ENCODE assay signal across 34 mouse cellular contexts in genomic region chr6:129581896-129582295, GRCm38 (mm10). TPM values are rescaled to one million over a fixed set of nuclear protein-coding genes. Genes with fewer than 3 reads are reported as not detected.
DNase-seq lines count a peak whose midpoint lies in the region; ATAC-seq and TF ChIP-seq lines count a peak whose summit lies in the region.
"Had no signal": no experiment of that assay in that cellular context is flagged by ENCODE, and none has a peak within 500 bp of the region (broad histone marks: within the 10 kb centered on the region; RNA-seq: fewer than 3 reads in every experiment).

No protein-coding gene starts in this region.

- H3K79me2 ChIP-seq in MEL (ENCODE audit: control insufficient read depth, insufficient read depth, low read length, poor library complexity): no peaks in the 10 kb centered on the region

- no peak for TF ChIP-seq RAD21 in MEL (IDR thresholded peaks at IDR 0.05; ENCODE audit: low read depth, low read length)

- no peak for TF ChIP-seq POLR2A in MEL (IDR thresholded peaks at IDR 0.05; ENCODE audit: control insufficient read depth in 1 of 2, insufficient read depth in 1 of 2, low read depth in 1 of 2, low read length in 2 of 2, poor library complexity in 1 of 2)

- H3K4me2 ChIP-seq in heart, embryonic 12.5 days: no peak overlapping the region
- H3K4me2 ChIP-seq: embryonic facial prominence, embryonic 13.5 days; forebrain, embryonic 12.5 days; forebrain, embryonic 15.5 days; heart, embryonic 13.5 days; hindbrain, embryonic 12.5 days; hindbrain, embryonic 15.5 days had no signal

- no peaks in the 10 kb centered on the region for H3K36me3 ChIP-seq in MEL (ENCODE audit: control insufficient read depth in 1 of 2, insufficient read depth in 2 of 2, low read length in 2 of 2)
- H3K36me3 ChIP-seq in heart, embryonic 12.5 days: no peaks in the 10 kb centered on the region
- H3K36me3 ChIP-seq: embryonic facial prominence, embryonic 10.5 days; embryonic facial prominence, embryonic 13.5 days; forebrain, embryonic 12.5 days; forebrain, embryonic 15.5 days; heart, embryonic 13.5 days; hindbrain, embryonic 12.5 days; hindbrain, embryonic 15.5 days had no signal

- no peak overlapping the region for H3K27ac ChIP-seq in MEL (ENCODE audit: control insufficient read depth, low read depth, low read length)
- no peak overlapping the region for H3K27ac ChIP-seq in heart, embryonic 12.5 days (ENCODE audit: poor library complexity, severe bottlenecking)
- H3K27ac ChIP-seq: embryonic facial prominence, embryonic 10.5 days; embryonic facial prominence, embryonic 13.5 days; forebrain, embryonic 12.5 days; forebrain, embryonic 15.5 days; heart, embryonic 13.5 days; hindbrain, embryonic 12.5 days; hindbrain, embryonic 15.5 days had no signal

- peak; percentile 79 for ATAC-seq in common myeloid progenitor, adult 5-6 weeks (replicated peaks; ENCODE audit: low read depth, poor library complexity, severe bottlenecking)
- peak; percentile 67 for ATAC-seq in megakaryocyte progenitor cell, adult 5-6 weeks (replicated peaks; ENCODE audit: poor library complexity)
- no peak for ATAC-seq in activated CD4-positive, CD25-positive, alpha-beta regulatory T cell, adult 4 months
- ATAC-seq in heart, embryonic 12.5 days (ENCODE audit: insufficient number of reproducible peaks, low FRiP score): no peak
- ATAC-seq: forebrain, embryonic 15.5 days; intestine, postnatal 0 days had no signal

- no peak for TF ChIP-seq CTCF in MEL (IDR thresholded peaks at IDR 0.05 in 2 of 3, conservative IDR thresholded peaks at IDR 0.05 in 1 of 3; ENCODE audit: control insufficient read depth in 1 of 3, insufficient read depth in 1 of 3, low read depth in 2 of 3, low read length in 3 of 3, poor library complexity in 1 of 3, severe bottlenecking in 1 of 3)

- no peak overlapping the region for H3K4me3 ChIP-seq in MEL (ENCODE audit: control insufficient read depth in 1 of 2, insufficient read depth in 1 of 2, low read depth in 2 of 2, low read length in 2 of 2)
- H3K4me3 ChIP-seq in heart, embryonic 12.5 days: no peak overlapping the region
- H3K4me3 ChIP-seq: embryonic facial prominence, embryonic 10.5 days; embryonic facial prominence, embryonic 13.5 days; erythroblast, embryonic 14.5 days; forebrain, embryonic 12.5 days; forebrain, embryonic 15.5 days; heart, embryonic 13.5 days; hindbrain, embryonic 12.5 days; hindbrain, embryonic 15.5 days had no signal

- WGBS in heart, embryonic 12.5 days: 49% methylated on average over 4 of the region's 4 CpGs

- DNase-seq in 416B (ENCODE audit: low read depth) (peak; percentile 54), MEL (ENCODE audit: low read depth, low spot score) (peak; percentile 32)
- DNase-seq in cerebellum, adult 9-10 months: no peak
- no peak for DNase-seq in T-cell, adult 2 months (ENCODE audit: low spot score)
- DNase-seq: adrenal gland, adult 8-10 months; adrenal gland, postnatal 25 days; cerebellum, adult 11-12 months; cerebellum, adult 8-10 months; cerebellum, postnatal 25 days; embryo, embryonic 11 days; gastrocnemius, postnatal 36 days; heart, adult 11 months; heart, postnatal 14 days; heart, postnatal 4 days had no signal

- peaks cover 0 to 2% of the 10 kb centered on the region in 2 experiments; a peak in 2 of 4 replicates for H3K27me3 ChIP-seq in MEL (ENCODE audit: control insufficient read depth in 1 of 2, insufficient read depth in 2 of 2, low read length in 2 of 2)
- H3K27me3 ChIP-seq in heart, embryonic 12.5 days (replicated peaks): no peaks in the 10 kb centered on the region
- H3K27me3 ChIP-seq: embryonic facial prominence, embryonic 13.5 days; forebrain, embryonic 12.5 days; forebrain, embryonic 15.5 days; heart, embryonic 13.5 days; hindbrain, embryonic 12.5 days; hindbrain, embryonic 15.5 days had no signal

- no peaks in the 10 kb centered on the region for H3K9me3 ChIP-seq in MEL (replicated peaks; ENCODE audit: insufficient read depth, low read length)
- no peaks in the 10 kb centered on the region for H3K9me3 ChIP-seq in heart, embryonic 12.5 days (replicated peaks)
- H3K9me3 ChIP-seq: embryonic facial prominence, embryonic 10.5 days; embryonic facial prominence, embryonic 13.5 days; forebrain, embryonic 12.5 days; forebrain, embryonic 15.5 days; heart, embryonic 13.5 days; hindbrain, embryonic 12.5 days; hindbrain, embryonic 15.5 days had no signal

- no peak overlapping the region for H3K9ac ChIP-seq in MEL (ENCODE audit: control insufficient read depth, low read depth, low read length, poor library complexity, severe bottlenecking)
- H3K9ac ChIP-seq in heart, embryonic 12.5 days: no peak overlapping the region
- H3K9ac ChIP-seq: embryonic facial prominence, embryonic 13.5 days; forebrain, embryonic 12.5 days; forebrain, embryonic 15.5 days; heart, embryonic 13.5 days; hindbrain, embryonic 12.5 days; hindbrain, embryonic 15.5 days had no signal

- no peak for TF ChIP-seq EP300 in MEL (IDR thresholded peaks at IDR 0.05; ENCODE audit: low read depth in 1 of 2, low read length in 2 of 2)

- H3K4me1 ChIP-seq in MEL (ENCODE audit: control insufficient read depth in 1 of 2, insufficient read depth in 2 of 2, low read length in 2 of 2): no peaks in the 10 kb centered on the region
- no peaks in the 10 kb centered on the region for H3K4me1 ChIP-seq in heart, embryonic 12.5 days (replicated peaks)
- H3K4me1 ChIP-seq: embryonic facial prominence, embryonic 10.5 days; embryonic facial prominence, embryonic 13.5 days; forebrain, embryonic 12.5 days; forebrain, embryonic 15.5 days; heart, embryonic 13.5 days; hindbrain, embryonic 12.5 days; hindbrain, embryonic 15.5 days had no signal

TF ChIP-seq in MEL, 35 proteins besides CTCF, POLR2A, EP300 and RAD21 (continues in another document):
- no peak for TF ChIP-seq CHD1 (IDR thresholded peaks at IDR 0.05; ENCODE audit: low read depth, low read length)
- TF ChIP-seq E2F4 (IDR thresholded peaks at IDR 0.05; ENCODE audit: borderline replicate concordance, low read depth, low read length): no peak
- TF ChIP-seq TCF12 (IDR thresholded peaks at IDR 0.05; ENCODE audit: low read depth, low read length): no peak
- TF ChIP-seq MXI1 (IDR thresholded peaks at IDR 0.05; ENCODE audit: low read depth, low read length): no peak
- TF ChIP-seq ZMIZ1 (IDR thresholded peaks at IDR 0.05; ENCODE audit: low read depth, low read length): no peak
- no peak for TF ChIP-seq POLR2AphosphoS2 (IDR thresholded peaks at IDR 0.05; ENCODE audit: low read length)
- TF ChIP-seq TAL1 (IDR thresholded peaks at IDR 0.05; ENCODE audit: low read length): no peak
- no peak for TF ChIP-seq TBP (IDR thresholded peaks at IDR 0.05; ENCODE audit: low read depth, low read length)
- no peak for TF ChIP-seq JUND (IDR thresholded peaks at IDR 0.05; ENCODE audit: low read depth, low read length)
- no peak for TF ChIP-seq MAX (IDR thresholded peaks at IDR 0.05; ENCODE audit: low read length)
- no peak for TF ChIP-seq USF1 (IDR thresholded peaks at IDR 0.05; ENCODE audit: low read depth, low read length)
- no peak for TF ChIP-seq SMC3 (IDR thresholded peaks at IDR 0.05; ENCODE audit: low read depth, low read length)
- TF ChIP-seq ELF1 (IDR thresholded peaks at IDR 0.05; ENCODE audit: low read depth, low read length): no peak
- no peak for TF ChIP-seq MAFK (IDR thresholded peaks at IDR 0.05; ENCODE audit: borderline replicate concordance, low read depth, low read length)
- no peak for TF ChIP-seq NRF1 (IDR thresholded peaks at IDR 0.05; ENCODE audit: insufficient read depth, low read depth, low read length, poor library complexity, severe bottlenecking)

RNA-seq across cellular contexts. Expression of gene Klre1, which starts 4.2 kb away (rescaled TPM):
- total RNA-seq in MEL (2012; rRNA removed): not detected in 2 replicates
- polyA plus RNA-seq in MEL (2012; ENCODE audit: insufficient read depth in 1 of 2, insufficient read length in 2 of 2, low read depth in 1 of 2, low replicate concordance in 2 of 2, missing spikeins in 1 of 2): not detected
- total RNA-seq in common myeloid progenitor, adult 5-6 weeks (2017): 2.0 TPM in 1 of 2 replicates, not detected in the other
- total RNA-seq in megakaryocyte progenitor cell, adult 5-6 weeks (2015): 0.49 TPM in 1 of 2 replicates, not detected in the other
- not detected in 2 replicates for total RNA-seq in megakaryocyte progenitor cell, adult 5-6 weeks (2017)
- polyA plus RNA-seq in activated CD4-positive, CD25-positive, alpha-beta regulatory T cell, adult 4 months (2017; shearing (Covaris generic)): not detected
- not detected in 2 replicates for polyA plus RNA-seq in heart, embryonic 12.5 days (2016; fragmentation: Nextera tagmentation; extraction: Ambion mirVana)
- total RNA-seq: adrenal gland, postnatal 25 days; ES-E14; gastrocnemius, adult 8-10 months; gastrocnemius, postnatal 36 days; heart, postnatal 14 days; heart, postnatal 4 days had no signal
- polyA plus RNA-seq: C2C12; embryonic facial prominence, embryonic 10.5 days; embryonic facial prominence, embryonic 13.5 days; erythroblast, embryonic 14.5 days; forebrain, embryonic 12.5 days; forebrain, embryonic 15.5 days; heart, embryonic 13.5 days; heart, embryonic 16.5 days; hindbrain, embryonic 12.5 days; intestine, embryonic 14.5 days; intestine, postnatal 0 days had no signal

RNA-seq across cellular contexts. Expression of gene Klrd1, which starts 9.7 kb away (rescaled TPM):
- not detected in 2 replicates for total RNA-seq in MEL (2012; rRNA removed)
- not detected for polyA plus RNA-seq in MEL (2012; ENCODE audit: insufficient read depth in 1 of 2, insufficient read length in 2 of 2, low read depth in 1 of 2, low replicate concordance in 2 of 2, missing spikeins in 1 of 2)
- 2.8 and 7.4 TPM in 2 replicates for total RNA-seq in common myeloid progenitor, adult 5-6 weeks (2017)
- total RNA-seq in megakaryocyte progenitor cell, adult 5-6 weeks (2015): 0.78 TPM in 1 of 2 replicates, not detected in the other
- total RNA-seq in megakaryocyte progenitor cell, adult 5-6 weeks (2017): 2.3 and 2.5 TPM in 2 replicates
- polyA plus RNA-seq in activated CD4-positive, CD25-positive, alpha-beta regulatory T cell, adult 4 months (2017; shearing (Covaris generic)): under 1 TPM in 1 of 2 experiments, not detected in 1; 0.70 TPM
- polyA plus RNA-seq in heart, embryonic 12.5 days (2016; fragmentation: Nextera tagmentation; extraction: Ambion mirVana): 0.23 TPM in 1 of 2 replicates, not detected in the other
- total RNA-seq: adrenal gland, postnatal 25 days; ES-E14; gastrocnemius, adult 8-10 months; gastrocnemius, postnatal 36 days; heart, postnatal 14 days; heart, postnatal 4 days had no signal
- polyA plus RNA-seq: C2C12; cortical plate, adult 2 months; embryonic facial prominence, embryonic 10.5 days; embryonic facial prominence, embryonic 13.5 days; erythroblast, embryonic 14.5 days; forebrain, embryonic 12.5 days; forebrain, embryonic 15.5 days; heart, embryonic 13.5 days; hindbrain, embryonic 12.5 days; hindbrain, embryonic 15.5 days had no signal

RNA-seq across cellular contexts. Expression of gene Klrk1, which starts 41.8 kb away (rescaled TPM):
- total RNA-seq in MEL (2012; rRNA removed): not detected in 2 replicates
- polyA plus RNA-seq in MEL (2012; ENCODE audit: insufficient read depth in 1 of 2, insufficient read length in 2 of 2, low read depth in 1 of 2, low replicate concordance in 2 of 2, missing spikeins in 1 of 2): not detected
- 2.5 and 2.6 TPM in 2 replicates for total RNA-seq in common myeloid progenitor, adult 5-6 weeks (2017)
- total RNA-seq in megakaryocyte progenitor cell, adult 5-6 weeks (2015): 5.7 and 8.2 TPM in 2 replicates
- 11.8 and 12.2 TPM in 2 replicates for total RNA-seq in megakaryocyte progenitor cell, adult 5-6 weeks (2017)
- 1 to 10 TPM in 1 of 2 experiments, under 1 TPM in 1; 0.41 to 1.2 TPM for polyA plus RNA-seq in activated CD4-positive, CD25-positive, alpha-beta regulatory T cell, adult 4 months (2017; shearing (Covaris generic))
- not detected in 2 replicates for polyA plus RNA-seq in heart, embryonic 12.5 days (2016; fragmentation: Nextera tagmentation; extraction: Ambion mirVana)
- total RNA-seq: adrenal gland, postnatal 25 days; ES-E14; gastrocnemius, adult 8-10 months; gastrocnemius, postnatal 36 days; heart, postnatal 14 days had no signal
- polyA plus RNA-seq: brain, embryonic 14.5 days; C2C12; erythroblast, embryonic 14.5 days; heart, embryonic 13.5 days had no signal

RNA-seq across cellular contexts. Expression of gene Gabarapl1, which starts 48.9 kb away (rescaled TPM):
- total RNA-seq in MEL (2012; rRNA removed): 61.3 and 65.7 TPM in 2 replicates
- polyA plus RNA-seq in MEL (2012; ENCODE audit: insufficient read depth in 1 of 2, insufficient read length in 2 of 2, low read depth in 1 of 2, low replicate concordance in 2 of 2, missing spikeins in 1 of 2): 10 to 100 TPM in 1 of 2 experiments, not detected in 1; 99.5 TPM
- total RNA-seq in common myeloid progenitor, adult 5-6 weeks (2017): 90.8 and 91.1 TPM in 2 replicates
- 19.0 and 19.4 TPM in 2 replicates for total RNA-seq in megakaryocyte progenitor cell, adult 5-6 weeks (2015)
- total RNA-seq in megakaryocyte progenitor cell, adult 5-6 weeks (2017): 45.5 and 62.8 TPM in 2 replicates
- polyA plus RNA-seq in activated CD4-positive, CD25-positive, alpha-beta regulatory T cell, adult 4 months (2017; shearing (Covaris generic)): 1 to 10 TPM; 4.5 to 8.8 TPM
- 44.3 and 44.4 TPM in 2 replicates for polyA plus RNA-seq in heart, embryonic 12.5 days (2016; fragmentation: Nextera tagmentation; extraction: Ambion mirVana)

Comparison
In these comparisons a context has a peak if more than half of its experiments do, and no peak if none do; other contexts are left out.
1. DNase-seq: peak in 416B (single experiment) and MEL (single experiment); none in cerebellum, adult 9-10 months (single experiment) and T-cell, adult 2 months (single experiment).
2. ATAC-seq: peak in common myeloid progenitor, adult 5-6 weeks (single experiment) and megakaryocyte progenitor cell, adult 5-6 weeks (single experiment); none in activated CD4-positive, CD25-positive, alpha-beta regulatory T cell, adult 4 months (single experiment) and heart, embryonic 12.5 days (single experiment).